Mouse (Mus musculus): ENCODE results near the gene Fga. TPM values are rescaled to one million over a fixed set of nuclear protein-coding genes. Genes with fewer than 3 reads are reported as not detected.

Fga gene
- total and polyA plus RNA-seq, 2 experiments from 2014 or later: not detected

DNA sequence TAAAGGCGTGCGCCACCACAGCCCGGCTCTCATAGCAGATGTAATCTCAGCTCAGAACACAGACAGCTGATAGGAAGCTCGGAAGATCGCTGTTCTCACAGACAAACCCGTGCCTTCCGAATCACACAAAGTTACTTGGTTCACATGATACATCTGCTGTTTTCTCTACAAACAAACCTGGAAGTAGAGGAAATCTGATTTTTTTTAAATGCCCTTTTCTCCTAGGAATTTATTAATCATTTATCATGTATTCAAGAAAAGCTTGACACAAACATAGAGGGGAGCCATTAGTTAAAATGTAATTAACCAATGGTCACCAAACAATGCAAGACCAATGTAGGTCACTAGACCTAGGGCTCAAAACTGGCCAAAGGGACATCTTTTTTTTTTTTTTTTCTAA is 21.1 kb upstream of the Fga start:
- no peak for DNase-seq (ENCODE audit: low spot score)

DNA sequence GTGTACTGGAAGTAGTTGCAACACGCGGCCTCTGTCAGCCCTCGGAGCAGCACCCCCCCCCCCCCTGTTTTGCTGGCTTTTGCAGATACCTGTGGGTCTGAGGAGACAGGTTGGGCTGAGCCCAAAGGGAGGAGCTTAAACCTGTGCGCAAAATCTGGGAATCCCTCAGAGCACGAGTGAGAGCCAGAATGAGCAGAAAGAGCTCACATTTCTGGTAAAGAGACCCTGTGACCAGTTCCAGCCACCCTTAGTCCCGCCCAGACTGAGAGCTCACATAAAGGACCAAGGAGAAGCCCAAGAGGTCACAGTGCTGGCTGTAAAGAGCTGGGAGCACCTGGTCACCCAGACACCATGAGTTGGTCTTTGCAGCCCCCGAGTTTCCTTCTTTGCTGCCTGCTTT is 18.3 kb upstream of the Fga start, which contains the start of gene Fgg:
TSS of gene Fgg (plus strand) at position 168 of the 400 bp plus-strand sequence.
- Histone ChIP-seq H3K4me1 (ENCODE audit: insufficient read depth, low read length) (no peaks in the 10 kb centered on the region), H3K9me3 (ENCODE audit: low read length) (no peaks in the 10 kb centered on the region), H3K9ac (replicated peaks; ENCODE audit: low read length, poor library complexity, severe bottlenecking) (no peak within 1 kb of the TSS), H3K4me2 (ENCODE audit: low read depth, low read length, poor library complexity, severe bottlenecking) (no peak within 1 kb of the TSS), H3K27ac (ENCODE audit: low read depth, low read length) (no peak within 1 kb of the TSS), H3K4me3 (ENCODE audit: low read depth, low read length) (no peak within 1 kb of the TSS), H3K27me3 (ENCODE audit: insufficient read depth, low read length) (no peaks in the 10 kb centered on the region), H3K36me3 (ENCODE audit: insufficient read depth, low read length) (no peaks in the 10 kb centered on the region)
- ATAC-seq (ENCODE audit: low FRiP score): no peak
- no peak for DNase-seq (ENCODE audit: low spot score)
- WGBS: 49% methylated on average over 7 of the region's 7 CpGs
- no peak for TF ChIP-seq CTCF (IDR thresholded peaks at IDR 0.05)

More for the DNA sequence above, 21.1 kb upstream of the Fga start:
- Histone ChIP-seq H3K36me3 (ENCODE audit: insufficient read depth, low read length) (no peaks in the 10 kb centered on the region), H3K9me3 (ENCODE audit: low read length) (no peaks in the 10 kb centered on the region), H3K27me3 (ENCODE audit: insufficient read depth, low read length) (no peaks in the 10 kb centered on the region), H3K4me1 (ENCODE audit: insufficient read depth, low read length) (no peaks in the 10 kb centered on the region), H3K9ac (replicated peaks; ENCODE audit: low read length, poor library complexity, severe bottlenecking) (no peak overlapping the region), H3K27ac (ENCODE audit: low read depth, low read length) (no peak overlapping the region), H3K4me2 (ENCODE audit: low read depth, low read length, poor library complexity, severe bottlenecking) (no peak overlapping the region), H3K4me3 (ENCODE audit: low read depth, low read length) (no peak overlapping the region)
- no peak for ATAC-seq (ENCODE audit: low FRiP score)
- no peak for TF ChIP-seq CTCF (IDR thresholded peaks at IDR 0.05)
- WGBS: 91% methylated on average over 7 of the region's 7 CpGs

DNA sequence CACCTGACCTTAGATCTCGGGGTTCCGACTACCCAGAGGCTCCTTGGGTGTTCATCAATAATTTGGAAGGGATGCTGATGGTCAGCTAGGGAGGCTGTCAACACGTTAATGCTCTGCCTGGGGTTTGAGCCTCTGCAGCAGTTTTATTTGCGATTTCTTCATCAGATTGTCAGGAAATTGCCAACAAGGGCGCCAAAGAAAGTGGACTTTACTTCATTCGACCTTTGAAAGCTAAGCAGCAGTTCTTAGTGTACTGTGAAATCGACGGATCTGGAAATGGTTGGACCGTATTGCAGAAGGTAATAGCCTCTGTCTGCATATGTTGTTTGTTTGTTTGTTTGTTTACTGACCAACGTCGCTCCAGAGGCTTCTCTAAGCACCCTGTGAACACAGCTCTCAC is 15.6 kb upstream of the Fga start:
- H3K9me3 ChIP-seq (ENCODE audit: low read length): no peaks in the 10 kb centered on the region

GRCm38 (mm10) chr3:83011136-83011535 is 14.7 kb upstream of the Fga start:
- no peak for DNase-seq (ENCODE audit: low spot score)
- no peak for TF ChIP-seq CTCF (IDR thresholded peaks at IDR 0.05)
- Histone ChIP-seq H3K4me2 (ENCODE audit: low read depth, low read length, poor library complexity, severe bottlenecking) (no peak overlapping the region), H3K27ac (ENCODE audit: low read depth, low read length) (no peak overlapping the region), H3K27me3 (ENCODE audit: insufficient read depth, low read length) (no peaks in the 10 kb centered on the region), H3K4me3 (ENCODE audit: low read depth, low read length) (no peak overlapping the region), H3K9me3 (ENCODE audit: low read length) (no peaks in the 10 kb centered on the region), H3K9ac (replicated peaks; ENCODE audit: low read length, poor library complexity, severe bottlenecking) (no peak overlapping the region), H3K36me3 (ENCODE audit: insufficient read depth, low read length) (no peaks in the 10 kb centered on the region), H3K4me1 (ENCODE audit: insufficient read depth, low read length) (no peaks in the 10 kb centered on the region)
- WGBS: 87% methylated on average over 4 of the region's 4 CpGs
- ATAC-seq (ENCODE audit: low FRiP score): no peak

More for the DNA sequence above, 15.6 kb upstream of the Fga start:
- H3K27me3 ChIP-seq (ENCODE audit: insufficient read depth, low read length): no peaks in the 10 kb centered on the region
- no peak overlapping the region for H3K9ac ChIP-seq (replicated peaks; ENCODE audit: low read length, poor library complexity, severe bottlenecking)
- no peak overlapping the region for H3K27ac ChIP-seq (ENCODE audit: low read depth, low read length)
- no peak for TF ChIP-seq CTCF (IDR thresholded peaks at IDR 0.05)
- DNase-seq (ENCODE audit: low spot score) (no peak), ATAC-seq (ENCODE audit: low FRiP score) (no peak)
- 81% methylated on average over 11 of the region's 11 CpGs for WGBS
- H3K36me3 ChIP-seq (ENCODE audit: insufficient read depth, low read length): no peaks in the 10 kb centered on the region
- H3K4me1 ChIP-seq (ENCODE audit: insufficient read depth, low read length): no peaks in the 10 kb centered on the region
- no peak overlapping the region for H3K4me3 ChIP-seq (ENCODE audit: low read depth, low read length)
- no peak overlapping the region for H3K4me2 ChIP-seq (ENCODE audit: low read depth, low read length, poor library complexity, severe bottlenecking)

- no peak for TF ChIP-seq CTCF (IDR thresholded peaks at IDR 0.05)
- Histone ChIP-seq H3K4me3 (ENCODE audit: low read depth, low read length) (no peak overlapping the region), H3K27ac (ENCODE audit: low read depth, low read length) (no peak overlapping the region), H3K4me2 (ENCODE audit: low read depth, low read length, poor library complexity, severe bottlenecking) (no peak overlapping the region), H3K36me3 (ENCODE audit: insufficient read depth, low read length) (no peaks in the 10 kb centered on the region), H3K4me1 (ENCODE audit: insufficient read depth, low read length) (no peaks in the 10 kb centered on the region), H3K9me3 (ENCODE audit: low read length) (no peaks in the 10 kb centered on the region), H3K27me3 (ENCODE audit: insufficient read depth, low read length) (no peaks in the 10 kb centered on the region), H3K9ac (replicated peaks; ENCODE audit: low read length, poor library complexity, severe bottlenecking) (no peak overlapping the region)
- ATAC-seq (ENCODE audit: low FRiP score) (no peak), DNase-seq (ENCODE audit: low spot score) (peak; percentile 22)
- WGBS: 52% methylated on average over 4 of the region's 4 CpGs
Observed at GRCm38 (mm10) chr3:83011565-83011964, 14.3 kb upstream of the Fga start.

- DNase-seq (ENCODE audit: low spot score): no peak
- WGBS: 92% methylated on average over 19 of the region's 19 CpGs
- Histone ChIP-seq H3K4me2 (ENCODE audit: low read depth, low read length, poor library complexity, severe bottlenecking) (no peak overlapping the region), H3K9ac (replicated peaks; ENCODE audit: low read length, poor library complexity, severe bottlenecking) (no peak overlapping the region), H3K36me3 (ENCODE audit: insufficient read depth, low read length) (no peaks in the 10 kb centered on the region), H3K9me3 (ENCODE audit: low read length) (no peaks in the 10 kb centered on the region), H3K27me3 (ENCODE audit: insufficient read depth, low read length) (no peaks in the 10 kb centered on the region), H3K4me3 (ENCODE audit: low read depth, low read length) (no peak overlapping the region), H3K4me1 (ENCODE audit: insufficient read depth, low read length) (no peaks in the 10 kb centered on the region), H3K27ac (ENCODE audit: low read depth, low read length) (no peak overlapping the region)
- no peak for TF ChIP-seq CTCF (IDR thresholded peaks at IDR 0.05)
- no peak for ATAC-seq (ENCODE audit: low FRiP score)
Observed at GRCm38 (mm10) chr3:83012636-83013035, 13.2 kb upstream of the Fga start.

All from midbrain, postnatal 0 days (tissue).